Mouse (Mus musculus): ENCODE results near the gene Utp4. TPM values are rescaled to one million over a fixed set of nuclear protein-coding genes. Genes with fewer than 3 reads are reported as not detected.

Utp4 gene
- 79.2 and 80.4 TPM in 2 replicates for polyA plus RNA-seq (2014; fragmentation: Nextera tagmentation; extraction: Ambion mirVana)

DNA sequence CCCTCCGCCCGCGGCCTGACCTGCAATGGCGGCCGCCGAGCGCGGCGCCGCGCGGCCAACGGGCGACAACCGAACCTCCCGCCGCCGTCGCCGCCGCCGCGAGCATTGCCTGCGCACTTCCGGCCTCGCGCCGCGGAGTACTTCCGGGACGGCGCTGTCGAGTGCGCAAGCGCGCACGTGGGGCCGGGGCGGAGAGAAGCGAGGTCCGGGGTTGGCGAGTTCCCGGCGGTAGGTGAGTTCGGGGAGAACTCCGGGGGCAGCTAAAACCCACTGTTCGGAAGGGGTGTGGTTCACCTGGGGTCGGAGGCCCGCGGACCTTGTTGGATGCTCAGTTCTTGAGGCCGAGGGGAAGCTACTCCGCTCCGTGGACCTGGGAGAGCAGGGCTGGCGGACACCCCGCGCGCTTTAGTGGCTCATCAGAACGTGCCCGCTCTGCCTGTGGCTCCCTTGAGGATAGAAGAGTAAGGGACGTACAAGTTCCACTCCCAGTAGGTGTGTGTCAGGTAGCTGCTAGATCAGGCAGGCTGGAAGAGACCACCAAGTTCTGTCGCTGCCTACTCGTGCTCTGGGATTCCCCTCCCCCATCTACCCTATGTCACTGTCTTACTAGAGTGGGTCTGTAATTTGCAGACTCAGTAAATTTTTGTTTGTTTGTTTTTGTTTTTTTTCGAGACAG, at the start of gene Utp4:
Gene Utp4 (plus strand): TSS at position 156 of the 676 bp plus-strand sequence.
- WGBS, result under 1% methylated on average over 62 of the region's 63 CpGs
- Histone ChIP-seq H3K4me3 (ENCODE audit: low read depth, low read length) (peak within 1 kb of the TSS; percentile 94), H3K27me3 (ENCODE audit: insufficient read depth, low read length) (no peaks in the 10 kb centered on the region), H3K27ac (ENCODE audit: low read depth) (peak within 1 kb of the TSS; percentile 96), H3K9me3 (ENCODE audit: low read depth, low read length) (no peaks in the 10 kb centered on the region), H3K4me2 (peak within 1 kb of the TSS; percentile 81), H3K36me3 (ENCODE audit: insufficient read depth) (peaks cover 36% of the 10 kb centered on the region), H3K4me1 (ENCODE audit: insufficient read depth) (peaks cover 11% of the 10 kb centered on the region; the same call in 1 of the 2 replicates), H3K9ac (peak within 1 kb of the TSS; percentile 97)
- ATAC-seq (ENCODE audit: insufficient read depth) (peak; percentile 95), DNase-seq (peak; percentile 95)
- no peak for TF ChIP-seq CTCF (IDR thresholded peaks at IDR 0.05; ENCODE audit: low read depth)

DNA sequence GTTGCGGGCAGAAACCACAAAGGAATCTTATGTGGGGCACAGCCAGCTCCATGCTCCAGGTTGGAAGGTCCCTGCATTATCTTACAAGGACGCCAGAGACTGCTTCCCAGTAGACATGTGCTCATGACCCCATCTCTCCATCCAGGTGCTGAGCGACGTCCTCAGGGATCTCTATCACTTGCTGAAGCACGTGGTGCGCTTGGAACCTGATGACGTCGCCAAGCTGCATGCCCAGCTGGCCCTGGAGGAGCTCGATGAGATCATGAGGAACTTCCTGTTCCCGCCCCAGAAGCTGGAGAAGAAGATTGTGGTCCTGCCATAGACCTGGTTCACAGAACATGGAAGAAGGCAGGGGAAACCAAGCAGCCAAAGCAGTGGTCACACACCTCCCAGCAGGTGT, 43.4 kb upstream of the Utp4 start:
- Histone ChIP-seq H3K9me3 (ENCODE audit: low read depth, low read length) (no peaks in the 10 kb centered on the region), H3K27ac (ENCODE audit: low read depth) (no peak overlapping the region), H3K36me3 (ENCODE audit: insufficient read depth) (0 out of 2 replicates have a peak, but pooled peaks cover 7% of the 10 kb centered on the region), H3K27me3 (ENCODE audit: insufficient read depth, low read length) (no peaks in the 10 kb centered on the region), H3K4me1 (ENCODE audit: insufficient read depth) (no peaks in the 10 kb centered on the region), H3K4me2 (no peak overlapping the region), H3K9ac (no peak overlapping the region), H3K4me3 (ENCODE audit: low read depth, low read length) (no peak overlapping the region)
- DNase-seq, result no peak
- no peak for ATAC-seq (ENCODE audit: insufficient read depth)
- TF ChIP-seq CTCF (IDR thresholded peaks at IDR 0.05; ENCODE audit: low read depth), result no peak
- WGBS, result 72% methylated on average over 10 of the region's 10 CpGs

- Histone ChIP-seq H3K27ac (ENCODE audit: low read depth) (no peak overlapping the region), H3K36me3 (ENCODE audit: insufficient read depth) (0 out of 2 replicates have a peak, but pooled peaks cover 7% of the 10 kb centered on the region), H3K27me3 (ENCODE audit: insufficient read depth, low read length) (no peaks in the 10 kb centered on the region), H3K9ac (no peak overlapping the region), H3K4me3 (ENCODE audit: low read depth, low read length) (no peak overlapping the region), H3K4me1 (ENCODE audit: insufficient read depth) (no peaks in the 10 kb centered on the region), H3K4me2 (no peak overlapping the region), H3K9me3 (ENCODE audit: low read depth, low read length) (no peaks in the 10 kb centered on the region)
- TF ChIP-seq CTCF (IDR thresholded peaks at IDR 0.05; ENCODE audit: low read depth), result no peak
- DNase-seq (no peak), ATAC-seq (ENCODE audit: insufficient read depth) (no peak)
- WGBS, result 39% methylated on average over 8 of the region's 8 CpGs
Measured at GRCm38 (mm10) chr8:106854534-106855241, 38.7 kb upstream of the Utp4 start.

DNA sequence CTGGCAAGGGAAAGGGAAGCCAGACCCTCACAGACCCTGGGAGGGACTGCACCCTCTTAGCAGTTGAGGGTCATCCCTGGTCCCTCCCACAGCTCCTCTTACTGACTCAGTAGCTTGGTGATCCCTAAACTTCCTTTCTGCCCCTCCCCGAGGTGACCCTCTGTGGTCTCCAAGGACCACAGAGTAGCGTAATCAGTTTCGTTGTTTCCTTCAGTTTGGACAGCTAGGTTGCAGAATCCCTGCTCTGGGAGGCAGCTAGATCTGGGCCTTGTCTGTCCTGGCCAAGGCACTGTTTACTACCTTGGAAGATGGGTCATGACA, 38.2 kb upstream of the Utp4 start:
- DNase-seq, result no peak

DNA sequence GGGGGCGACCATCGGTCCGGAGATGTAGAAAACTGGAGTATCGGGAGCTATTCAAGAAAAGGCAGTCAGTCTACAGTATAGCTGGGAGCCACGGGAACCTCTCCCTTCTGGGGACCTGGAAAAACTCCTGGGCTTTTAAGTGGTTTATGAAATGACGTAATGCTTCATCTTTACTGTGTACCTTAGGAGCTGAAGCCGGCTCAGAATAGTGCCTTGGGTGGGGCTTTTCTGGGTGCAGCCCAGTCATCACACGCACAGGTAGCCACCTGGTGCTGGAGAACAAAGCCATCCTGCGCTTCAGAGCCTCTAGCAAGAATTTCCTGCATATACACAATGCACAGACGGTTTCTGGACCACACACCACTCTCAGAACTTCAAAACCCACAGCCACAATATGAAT, 30.6 kb upstream of the Utp4 start:
- DNase-seq (peak; percentile 30), ATAC-seq (ENCODE audit: insufficient read depth) (no peak)
- H3K4me1 ChIP-seq (ENCODE audit: insufficient read depth), result no peaks in the 10 kb centered on the region
- H3K27ac ChIP-seq (ENCODE audit: low read depth), result no peak overlapping the region
- H3K4me2 ChIP-seq, result no peak overlapping the region
- no peak overlapping the region for H3K4me3 ChIP-seq (ENCODE audit: low read depth, low read length)
- H3K9me3 ChIP-seq (ENCODE audit: low read depth, low read length), result no peaks in the 10 kb centered on the region
- H3K36me3 ChIP-seq (ENCODE audit: insufficient read depth), result no peaks in the 10 kb centered on the region
- no peak overlapping the region for H3K9ac ChIP-seq
- 72% methylated on average over 10 of the region's 10 CpGs for WGBS
- H3K27me3 ChIP-seq (ENCODE audit: insufficient read depth, low read length), result no peaks in the 10 kb centered on the region
- TF ChIP-seq CTCF (IDR thresholded peaks at IDR 0.05; ENCODE audit: low read depth), result no peak

More for the DNA sequence above, 38.2 kb upstream of the Utp4 start:
- no peaks in the 10 kb centered on the region for H3K9me3 ChIP-seq (ENCODE audit: low read depth, low read length)
- 75% methylated on average over 3 of the region's 3 CpGs for WGBS
- no peaks in the 10 kb centered on the region for H3K27me3 ChIP-seq (ENCODE audit: insufficient read depth, low read length)
- H3K27ac ChIP-seq (ENCODE audit: low read depth), result no peak overlapping the region
- H3K4me3 ChIP-seq (ENCODE audit: low read depth, low read length), result no peak overlapping the region
- no peak for TF ChIP-seq CTCF (IDR thresholded peaks at IDR 0.05; ENCODE audit: low read depth)
- ATAC-seq (ENCODE audit: insufficient read depth), result no peak
- no peak overlapping the region for H3K4me2 ChIP-seq
- no peaks in the 10 kb centered on the region for H3K4me1 ChIP-seq (ENCODE audit: insufficient read depth)
- 0 out of 2 replicates have a peak, but pooled peaks cover 4% of the 10 kb centered on the region for H3K36me3 ChIP-seq (ENCODE audit: insufficient read depth)
- H3K9ac ChIP-seq, result no peak overlapping the region

GRCm38 (mm10) chr8:106865354-106865753, 28.1 kb upstream of the Utp4 start:
- DNase-seq, result no peak
- ATAC-seq (ENCODE audit: insufficient read depth), result no peak
- WGBS, result 75% methylated on average over 9 of the region's 9 CpGs
- no peak for TF ChIP-seq CTCF (IDR thresholded peaks at IDR 0.05; ENCODE audit: low read depth)
- Histone ChIP-seq H3K4me1 (ENCODE audit: insufficient read depth) (0 out of 2 replicates have a peak, but pooled peaks cover 3% of the 10 kb centered on the region), H3K27ac (ENCODE audit: low read depth) (no peak overlapping the region), H3K27me3 (ENCODE audit: insufficient read depth, low read length) (peaks cover 12% of the 10 kb centered on the region), H3K9ac (no peak overlapping the region), H3K4me2 (no peak overlapping the region), H3K36me3 (ENCODE audit: insufficient read depth) (no peaks in the 10 kb centered on the region), H3K9me3 (ENCODE audit: low read depth, low read length) (no peaks in the 10 kb centered on the region), H3K4me3 (ENCODE audit: low read depth, low read length) (no peak overlapping the region)

DNA sequence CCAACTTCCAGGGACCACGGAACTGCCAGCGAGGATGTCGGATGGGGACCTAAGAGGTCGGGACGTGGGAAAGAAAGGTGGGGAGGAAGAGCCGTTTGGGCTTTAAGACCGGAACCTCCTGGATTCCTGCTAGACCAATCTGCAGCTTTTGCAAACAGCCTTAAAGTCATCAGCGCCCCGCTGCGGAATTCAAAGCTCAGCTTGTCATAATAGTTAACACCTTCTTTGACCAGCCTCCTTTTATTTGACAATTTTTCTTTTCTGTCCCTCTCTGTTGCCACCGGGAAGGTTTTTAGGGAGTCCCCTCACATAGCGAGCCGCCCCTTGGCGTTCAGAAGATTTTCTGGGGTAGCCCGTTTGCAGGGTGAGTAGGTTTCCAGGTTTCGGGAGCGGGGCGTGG, 23.4 kb upstream of the Utp4 start, which contains the start of gene Has3:
Gene Has3 (plus strand): TSS at position 192 of the 400 bp plus-strand sequence.
- under 1% methylated on average over 18 of the region's 18 CpGs for WGBS
- no peak within 1 kb of the TSS for H3K27ac ChIP-seq (ENCODE audit: low read depth)

More for the DNA sequence above, 23.4 kb upstream of the Utp4 start, which contains the start of gene Has3:
- Histone ChIP-seq H3K36me3 (ENCODE audit: insufficient read depth) (peaks cover 5% of the 10 kb centered on the region), H3K9me3 (ENCODE audit: low read depth, low read length) (no peaks in the 10 kb centered on the region), H3K9ac (peak within 1 kb of the TSS; percentile 57), H3K27me3 (ENCODE audit: insufficient read depth, low read length) (peaks cover 39% of the 10 kb centered on the region), H3K4me2 (peak within 1 kb of the TSS; percentile 99), H3K4me1 (ENCODE audit: insufficient read depth) (peaks cover 13% of the 10 kb centered on the region), H3K4me3 (ENCODE audit: low read depth, low read length) (peak within 1 kb of the TSS; percentile 55)
- ATAC-seq (ENCODE audit: insufficient read depth) (no peak), DNase-seq (peak; percentile 66)
- no peak for TF ChIP-seq CTCF (IDR thresholded peaks at IDR 0.05; ENCODE audit: low read depth)
